Mouse (Mus musculus) cerebellum, adult 2 months (tissue): ENCODE results near the gene Ngdn.
"Not testable (repeated sequence)": the region's sequence is repeated elsewhere in the genome, so short reads cannot be mapped to it uniquely, and the experiment has no call there.

Experiments
- CTCF ChIP-seq: fragments of 200-500 bp; IDR thresholded peaks from 2 replicates; pipeline ENCODE4 v1.5.1; 2011; ENCODE audit warnings: low read depth, mild to moderate bottlenecking, control low read depth, low read length, moderate library complexity, borderline replicate concordance; ENCODE audit not compliant: insufficient read depth
- POLR2A ChIP-seq: fragments of 200-500 bp; IDR thresholded peaks from 2 replicates; pipeline ENCODE4 v1.6.1; 2011; ENCODE audit warnings: low read length, control low read depth, borderline replicate concordance; ENCODE audit not compliant: insufficient read depth

DNA sequence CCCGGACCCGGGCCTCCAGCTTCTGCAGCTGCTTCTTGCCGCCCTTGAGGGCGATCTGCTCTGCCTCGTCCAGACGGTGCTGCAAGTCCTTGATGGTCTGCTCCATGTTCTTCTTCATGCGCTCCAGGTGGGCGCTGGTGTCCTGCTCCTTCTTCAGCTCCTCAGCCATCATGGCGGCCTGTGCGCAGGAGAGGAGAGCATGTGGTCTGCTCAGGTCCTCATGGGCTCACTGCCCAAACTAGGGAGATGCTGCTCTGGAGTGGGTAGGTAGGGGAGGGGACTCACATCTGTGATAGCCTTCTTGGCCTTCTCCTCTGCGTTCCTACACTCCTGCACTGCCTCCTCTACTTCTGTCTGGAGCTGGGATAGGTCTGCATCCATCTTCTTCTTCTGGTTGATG lies 42.5 kb upstream of the Ngdn start:
- TF ChIP-seq CTCF, POLR2A: not testable (repeated sequence)
